Mouse (Mus musculus) embryonic facial prominence, embryonic 14.5 days (tissue): Measurements from ENCODE around the gene BC030867. TPM values are rescaled to one million over a fixed set of nuclear protein-coding genes. Genes with fewer than 3 reads are reported as not detected.
"Not testable (repeated sequence)": the region's sequence is repeated elsewhere in the genome, so short reads cannot be mapped to it uniquely, and the experiment has no call there.

Experiments used
- ATAC-seq: fragments of 200-750 bp; cut with Nextera tagmentation; 2 replicates; pipeline ENCODE4 v1.8.0; 2017; ENCODE audit warnings: low read depth, moderate number of reproducible peaks, moderate TSS enrichment
- DNase-seq: peaks from one replicate; pipeline ENCODE4 v3.0.0-alpha.2; 2015; ENCODE audit warnings: low spot score
- H3K27ac ChIP-seq: fragments of 300-500 bp; sonication (generic); replicated peaks from 2 replicates; pipeline ENCODE4 v1.5.1; 2014; ENCODE audit warnings: low read depth, mild to moderate bottlenecking, low read length, moderate library complexity
- H3K27me3 ChIP-seq: fragments of 300-500 bp; sonication (generic); replicated peaks from 2 replicates; pipeline ENCODE4 v1.6.1; 2014; ENCODE audit warnings: low read length; ENCODE audit not compliant: control insufficient read depth, insufficient read depth
- H3K36me3 ChIP-seq: fragments of 300-500 bp; sonication (generic); 2 replicates; pipeline ENCODE4 v1.6.1; 2014; ENCODE audit warnings: low read length, mixed read lengths; ENCODE audit not compliant: control insufficient read depth, insufficient read depth
- H3K4me1 ChIP-seq: fragments of 300-500 bp; sonication (generic); 2 replicates; pipeline ENCODE4 v1.6.1; 2014; ENCODE audit warnings: antibody characterized with exemption, low read length; ENCODE audit not compliant: control insufficient read depth, insufficient read depth
- H3K4me2 ChIP-seq: fragments of 300-500 bp; sonication (generic); 2 replicates; pipeline ENCODE4 v1.6.1; 2014; ENCODE audit warnings: low read depth, mild to moderate bottlenecking, low read length, moderate library complexity, mixed read lengths
- H3K4me3 ChIP-seq: fragments of 300-500 bp; sonication (generic); 2 replicates; pipeline ENCODE4 v1.5.1; 2014; ENCODE audit warnings: low read depth, mild to moderate bottlenecking, low read length
- H3K9ac ChIP-seq: fragments of 300-500 bp; sonication (generic); 2 replicates; pipeline ENCODE4 v1.6.1; 2014; ENCODE audit warnings: low read depth, mild to moderate bottlenecking, low read length, moderate library complexity, mixed read lengths
- H3K9me3 ChIP-seq: fragments of 300-500 bp; sonication (generic); 2 replicates; pipeline ENCODE4 v1.6.1; 2016; ENCODE audit warnings: low read length; ENCODE audit not compliant: control insufficient read depth
- WGBS: fragments of 180-500 bp; shearing (Covaris S2); extraction: QIAGEN DNeasy Blood & Tissue Kit; methylation state at CpG from one replicate; pipeline ENCODE4 v1.1.7; 2014; 5-methylcytosine and 5-hydroxymethylcytosine counted together
- polyA plus RNA-seq: library from polyadenylated mRNA; unstranded; fragments of >200 nt; fragmentation: Nextera tagmentation; extraction: Ambion mirVana; gene quantifications from 2 replicates; pipeline ENCODE4 v1.2.1, GENCODE M21; 2014

The BC030867 gene
- polyA plus RNA-seq, 1 experiment from 2014 or later: 11.7 TPM

- H3K9ac ChIP-seq: no peak within 1 kb of the TSS
- H3K9me3 ChIP-seq: no peaks in the 10 kb centered on the region
- no peak for ATAC-seq
- H3K4me1 ChIP-seq: no peaks in the 10 kb centered on the region
- 79% methylated on average over 12 of the region's 12 CpGs for WGBS
- no peak within 1 kb of the TSS for H3K27ac ChIP-seq
- H3K27me3 ChIP-seq: no peaks in the 10 kb centered on the region
- no peak within 1 kb of the TSS for H3K4me3 ChIP-seq
- H3K4me2 ChIP-seq: no peak within 1 kb of the TSS
- no peak for DNase-seq
- no peaks in the 10 kb centered on the region for H3K36me3 ChIP-seq
These were observed 20.0 kb downstream of the BC030867 start, which contains the start of gene Asb16 for GRCm38 (mm10) chr11:102268520-102269244. Gene Asb16 (plus strand): TSS chr11:102268743.

GRCm38 (mm10) chr11:102276411-102276915, 27.8 kb downstream of the BC030867 start:
- Histone ChIP-seq H3K4me1 (peaks cover 7% of the 10 kb centered on the region; the same call in 1 of the 2 replicates), H3K27ac (no peak overlapping the region; the same call in 1 of the 2 replicates), H3K4me2 (peak overlapping the region; percentile 69), H3K27me3 (no peaks in the 10 kb centered on the region; the same call in 1 of the 2 replicates), H3K9ac (peak overlapping the region; percentile 67), H3K36me3 (no peaks in the 10 kb centered on the region), H3K4me3 (peak overlapping the region; percentile 33), H3K9me3 (no peaks in the 10 kb centered on the region)
- 5% methylated on average over 12 of the region's 33 CpGs for WGBS
- ATAC-seq: peak; percentile 77
- peak; percentile 54 for DNase-seq

GRCm38 (mm10) chr11:102277754-102278153, 29.1 kb downstream of the BC030867 start:
- no peak overlapping the region for H3K4me2 ChIP-seq
- no peak overlapping the region for H3K4me3 ChIP-seq
- DNase-seq (peak; percentile 24), ATAC-seq (no peak)
- H3K4me1 ChIP-seq: peaks cover 7% of the 10 kb centered on the region; the same call in 1 of the 2 replicates
- no peaks in the 10 kb centered on the region for H3K36me3 ChIP-seq
- H3K27ac ChIP-seq: no peak overlapping the region
- no peaks in the 10 kb centered on the region for H3K9me3 ChIP-seq
- no peak overlapping the region for H3K9ac ChIP-seq
- no peaks in the 10 kb centered on the region; the same call in 1 of the 2 replicates for H3K27me3 ChIP-seq
- WGBS: 68% methylated on average over 6 of the region's 12 CpGs

GRCm38 (mm10) chr11:102279595-102279994, 30.9 kb downstream of the BC030867 start:
- WGBS: 93% methylated on average over 3 of the region's 3 CpGs
- no peak overlapping the region for H3K9ac ChIP-seq
- H3K4me3 ChIP-seq: no peak overlapping the region
- no peak overlapping the region for H3K27ac ChIP-seq
- DNase-seq (no peak), ATAC-seq (no peak)
- no peak overlapping the region for H3K4me2 ChIP-seq
- H3K27me3 ChIP-seq: no peaks in the 10 kb centered on the region; the same call in 1 of the 2 replicates
- no peaks in the 10 kb centered on the region for H3K9me3 ChIP-seq
- H3K4me1 ChIP-seq: peaks cover 7% of the 10 kb centered on the region; the same call in 1 of the 2 replicates
- no peaks in the 10 kb centered on the region for H3K36me3 ChIP-seq

- not testable (repeated sequence) for H3K4me2 ChIP-seq, H3K36me3 ChIP-seq, H3K27me3 ChIP-seq, H3K9me3 ChIP-seq, H3K4me1 ChIP-seq, H3K27ac ChIP-seq, H3K4me3 ChIP-seq, DNase-seq, H3K9ac ChIP-seq, ATAC-seq
- 76% methylated on average over 6 of the region's 6 CpGs for WGBS
These were observed 31.6 kb downstream of the BC030867 start for GRCm38 (mm10) chr11:102280267-102280666.

- peaks cover 18% of the 10 kb centered on the region for H3K36me3 ChIP-seq
- no peaks in the 10 kb centered on the region for H3K27me3 ChIP-seq
- no peak overlapping the region; the same call in 1 of the 2 replicates for H3K27ac ChIP-seq
- H3K9ac ChIP-seq: no peak overlapping the region
- peak overlapping the region; percentile 82 for H3K4me2 ChIP-seq
- H3K4me3 ChIP-seq: peak overlapping the region; percentile 72
- WGBS: 81% methylated on average over 6 of the region's 6 CpGs
- H3K4me1 ChIP-seq: peaks cover 10% of the 10 kb centered on the region
- H3K9me3 ChIP-seq: no peaks in the 10 kb centered on the region
- no peak for ATAC-seq
- no peak for DNase-seq
These were observed 35.2 kb downstream of the BC030867 start for GRCm38 (mm10) chr11:102283922-102284321.

GRCm38 (mm10) chr11:102284501-102285094, 35.9 kb downstream of the BC030867 start, which contains the start of gene Tmub2:
Gene Tmub2 (plus strand): TSS chr11:102284931.
- peak within 1 kb of the TSS; percentile 70 for H3K27ac ChIP-seq
- no peaks in the 10 kb centered on the region for H3K9me3 ChIP-seq
- H3K4me1 ChIP-seq: peaks cover 10% of the 10 kb centered on the region
- DNase-seq (peak; percentile 100), ATAC-seq (peak; percentile 90)
- H3K4me2 ChIP-seq: peak within 1 kb of the TSS; percentile 82
- peak within 1 kb of the TSS; percentile 72 for H3K4me3 ChIP-seq
- peaks cover 23% of the 10 kb centered on the region for H3K36me3 ChIP-seq
- H3K27me3 ChIP-seq: no peaks in the 10 kb centered on the region
- WGBS: under 1% methylated on average over 32 of the region's 32 CpGs
- H3K9ac ChIP-seq: peak within 1 kb of the TSS; percentile 84

GRCm38 (mm10) chr11:102285095-102285834, 36.6 kb downstream of the BC030867 start:
- Histone ChIP-seq H3K4me2 (peak overlapping the region; percentile 82), H3K9ac (peak overlapping the region; percentile 84), H3K27ac (peak overlapping the region; percentile 70), H3K27me3 (no peaks in the 10 kb centered on the region), H3K9me3 (no peaks in the 10 kb centered on the region), H3K36me3 (peaks cover 25% of the 10 kb centered on the region), H3K4me1 (peaks cover 10% of the 10 kb centered on the region), H3K4me3 (peak overlapping the region; percentile 72)
- DNase-seq (no peak), ATAC-seq (peak; percentile 58)
- 4% methylated on average over 31 of the region's 31 CpGs for WGBS
